Mouse (Mus musculus): Measurements from ENCODE around the gene Ifnl3. TPM values are rescaled to one million over a fixed set of nuclear protein-coding genes. Genes with fewer than 3 reads are reported as not detected.
"Not testable (repeated sequence)": the region's sequence is repeated elsewhere in the genome, so short reads cannot be mapped to it uniquely, and the experiment has no call there.

The Ifnl3 gene
- not detected in 2 replicates for polyA plus RNA-seq (2015; fragmentation: Nextera tagmentation; extraction: Ambion mirVana)

- H3K27me3 ChIP-seq; H3K9me3 ChIP-seq (replicated peaks); H3K4me1 ChIP-seq (replicated peaks); ATAC-seq (ENCODE audit: low read depth); H3K4me2 ChIP-seq; H3K9ac ChIP-seq; H3K27ac ChIP-seq; H3K36me3 ChIP-seq; DNase-seq; H3K4me3 ChIP-seq (replicated peaks): not testable (repeated sequence)
- WGBS (ENCODE audit: insufficient replicate concordance): 55% methylated on average over 5 of the region's 6 CpGs
These were observed at the start of gene Ifnl3 for GRCm38 (mm10) chr7:28522536-28522935. Gene Ifnl3 (plus strand): TSS chr7:28522836.

- ATAC-seq (ENCODE audit: low read depth) (no peak), DNase-seq (no peak)
- Histone ChIP-seq H3K4me1 (replicated peaks) (no peaks in the 10 kb centered on the region), H3K27ac (no peak overlapping the region), H3K36me3 (no peaks in the 10 kb centered on the region), H3K9me3 (replicated peaks) (no peaks in the 10 kb centered on the region), H3K4me3 (replicated peaks) (no peak overlapping the region), H3K27me3 (no peaks in the 10 kb centered on the region), H3K9ac (no peak overlapping the region), H3K4me2 (no peak overlapping the region)
- WGBS (ENCODE audit: insufficient replicate concordance): 68% methylated on average over 6 of the region's 6 CpGs
These were observed 46.4 kb upstream of the Ifnl3 start for GRCm38 (mm10) chr7:28476191-28476590.

GRCm38 (mm10) chr7:28477363-28477762 lies 45.3 kb upstream of the Ifnl3 start:
- Histone ChIP-seq H3K4me3 (replicated peaks) (no peak overlapping the region), H3K27me3 (no peaks in the 10 kb centered on the region), H3K27ac (no peak overlapping the region), H3K9me3 (replicated peaks) (no peaks in the 10 kb centered on the region), H3K9ac (no peak overlapping the region), H3K4me2 (no peak overlapping the region), H3K36me3 (no peaks in the 10 kb centered on the region), H3K4me1 (replicated peaks) (no peaks in the 10 kb centered on the region)
- WGBS (ENCODE audit: insufficient replicate concordance): 76% methylated on average over 5 of the region's 5 CpGs
- no peak for ATAC-seq (ENCODE audit: low read depth)
- DNase-seq: no peak

GRCm38 (mm10) chr7:28478854-28479253 lies 43.8 kb upstream of the Ifnl3 start:
- DNase-seq: no peak
- Histone ChIP-seq H3K4me1 (replicated peaks) (no peaks in the 10 kb centered on the region), H3K36me3 (no peaks in the 10 kb centered on the region), H3K9ac (no peak overlapping the region), H3K27me3 (no peaks in the 10 kb centered on the region), H3K4me3 (replicated peaks) (no peak overlapping the region), H3K27ac (no peak overlapping the region), H3K9me3 (replicated peaks) (no peaks in the 10 kb centered on the region), H3K4me2 (no peak overlapping the region)
- ATAC-seq (ENCODE audit: low read depth): no peak
- 7% methylated on average over 8 of the region's 8 CpGs for WGBS (ENCODE audit: insufficient replicate concordance)

- H3K27ac ChIP-seq: no peak overlapping the region
- H3K4me2 ChIP-seq: no peak overlapping the region
- H3K27me3 ChIP-seq: peaks cover 8% of the 10 kb centered on the region
- H3K9me3 ChIP-seq (replicated peaks): no peaks in the 10 kb centered on the region
- H3K36me3 ChIP-seq: no peaks in the 10 kb centered on the region
- no peak for ATAC-seq (ENCODE audit: low read depth)
- DNase-seq: no peak
- WGBS (ENCODE audit: insufficient replicate concordance): 78% methylated on average over 11 of the region's 11 CpGs
- no peak overlapping the region for H3K9ac ChIP-seq
- H3K4me1 ChIP-seq (replicated peaks): peaks cover 2% of the 10 kb centered on the region
- no peak overlapping the region for H3K4me3 ChIP-seq (replicated peaks)
These were observed 39.8 kb upstream of the Ifnl3 start for GRCm38 (mm10) chr7:28482854-28483253.

GRCm38 (mm10) chr7:28484192-28484591 lies 38.4 kb upstream of the Ifnl3 start:
- DNase-seq (no peak), ATAC-seq (ENCODE audit: low read depth) (no peak)
- peaks cover 5% of the 10 kb centered on the region for H3K4me1 ChIP-seq (replicated peaks)
- H3K36me3 ChIP-seq: no peaks in the 10 kb centered on the region
- no peaks in the 10 kb centered on the region for H3K9me3 ChIP-seq (replicated peaks)
- no peak overlapping the region for H3K4me3 ChIP-seq (replicated peaks)
- H3K9ac ChIP-seq: no peak overlapping the region
- WGBS (ENCODE audit: insufficient replicate concordance): 28% methylated on average over 4 of the region's 4 CpGs
- H3K4me2 ChIP-seq: no peak overlapping the region
- peaks cover 13% of the 10 kb centered on the region for H3K27me3 ChIP-seq
- H3K27ac ChIP-seq: no peak overlapping the region

GRCm38 (mm10) chr7:28488030-28488491 lies 34.6 kb upstream of the Ifnl3 start:
- Histone ChIP-seq H3K4me1 (replicated peaks) (peaks cover 10% of the 10 kb centered on the region), H3K4me3 (replicated peaks) (no peak overlapping the region), H3K27ac (no peak overlapping the region), H3K4me2 (peak overlapping the region; percentile 30), H3K27me3 (peaks cover 13% of the 10 kb centered on the region), H3K9me3 (replicated peaks) (no peaks in the 10 kb centered on the region), H3K9ac (no peak overlapping the region), H3K36me3 (no peaks in the 10 kb centered on the region)
- no peak for DNase-seq
- 9% methylated on average over 16 of the region's 16 CpGs for WGBS (ENCODE audit: insufficient replicate concordance)
- no peak for ATAC-seq (ENCODE audit: low read depth)

- ATAC-seq (ENCODE audit: low read depth) (peak; percentile 29; the same call in 1 of the 2 replicates), DNase-seq (peak; percentile 44)
- Histone ChIP-seq H3K36me3 (no peaks in the 10 kb centered on the region), H3K4me3 (replicated peaks) (no peak overlapping the region), H3K27me3 (peaks cover 13% of the 10 kb centered on the region), H3K27ac (no peak overlapping the region), H3K9ac (no peak overlapping the region), H3K4me2 (0 out of 2 replicates have a peak overlapping the region, but pooled peaks have one; percentile 17), H3K4me1 (replicated peaks) (peaks cover 10% of the 10 kb centered on the region), H3K9me3 (replicated peaks) (no peaks in the 10 kb centered on the region)
- 5% methylated on average over 10 of the region's 10 CpGs for WGBS (ENCODE audit: insufficient replicate concordance)
These were observed 32.2 kb upstream of the Ifnl3 start for GRCm38 (mm10) chr7:28490410-28490809.

- H3K9ac ChIP-seq: no peak overlapping the region
- no peak overlapping the region for H3K4me3 ChIP-seq (replicated peaks)
- H3K27ac ChIP-seq: no peak overlapping the region
- H3K27me3 ChIP-seq: peaks cover 13% of the 10 kb centered on the region
- ATAC-seq (ENCODE audit: low read depth): no peak
- DNase-seq: no peak
- H3K9me3 ChIP-seq (replicated peaks): no peaks in the 10 kb centered on the region
- no peaks in the 10 kb centered on the region for H3K36me3 ChIP-seq
- H3K4me2 ChIP-seq: 0 out of 2 replicates have a peak overlapping the region, but pooled peaks have one; percentile 17
- 39% methylated on average over 14 of the region's 14 CpGs for WGBS (ENCODE audit: insufficient replicate concordance)
- H3K4me1 ChIP-seq (replicated peaks): peaks cover 10% of the 10 kb centered on the region
These were observed 31.7 kb upstream of the Ifnl3 start for GRCm38 (mm10) chr7:28490903-28491302.

- DNase-seq (no peak), ATAC-seq (ENCODE audit: low read depth) (no peak)
- Histone ChIP-seq H3K4me1 (replicated peaks) (peaks cover 10% of the 10 kb centered on the region), H3K9me3 (replicated peaks) (no peaks in the 10 kb centered on the region), H3K27me3 (peaks cover 9% of the 10 kb centered on the region), H3K36me3 (no peaks in the 10 kb centered on the region), H3K9ac (no peak overlapping the region), H3K4me2 (no peak overlapping the region), H3K4me3 (replicated peaks) (no peak overlapping the region), H3K27ac (no peak overlapping the region)
- WGBS (ENCODE audit: insufficient replicate concordance): 77% methylated on average over 8 of the region's 8 CpGs
These were observed 30.3 kb upstream of the Ifnl3 start for GRCm38 (mm10) chr7:28492310-28492709.

GRCm38 (mm10) chr7:28495426-28495825 lies 27.2 kb upstream of the Ifnl3 start:
- 63% methylated on average over 11 of the region's 11 CpGs for WGBS (ENCODE audit: insufficient replicate concordance)
- no peak overlapping the region for H3K4me3 ChIP-seq (replicated peaks)
- no peak for ATAC-seq (ENCODE audit: low read depth)

GRCm38 (mm10) chr7:28505585-28505984 lies 17.1 kb upstream of the Ifnl3 start:
- H3K9me3 ChIP-seq (replicated peaks): no peaks in the 10 kb centered on the region
- H3K4me1 ChIP-seq (replicated peaks): no peaks in the 10 kb centered on the region
- no peak overlapping the region for H3K27ac ChIP-seq
- WGBS (ENCODE audit: insufficient replicate concordance): 6% methylated on average over 5 of the region's 5 CpGs
- H3K36me3 ChIP-seq: no peaks in the 10 kb centered on the region
- no peak overlapping the region for H3K4me3 ChIP-seq (replicated peaks)
- H3K27me3 ChIP-seq: no peaks in the 10 kb centered on the region
- H3K9ac ChIP-seq: no peak overlapping the region
- no peak for DNase-seq
- no peak overlapping the region for H3K4me2 ChIP-seq
- ATAC-seq (ENCODE audit: low read depth): no peak

More at GRCm38 (mm10) chr7:28495426-28495825, 27.2 kb upstream of the Ifnl3 start:
- DNase-seq: no peak
- Histone ChIP-seq H3K9ac (no peak overlapping the region), H3K27me3 (no peaks in the 10 kb centered on the region), H3K4me1 (replicated peaks) (peaks cover 4% of the 10 kb centered on the region; the same call in 1 of the 2 replicates), H3K4me2 (no peak overlapping the region), H3K9me3 (replicated peaks) (no peaks in the 10 kb centered on the region), H3K27ac (no peak overlapping the region), H3K36me3 (no peaks in the 10 kb centered on the region)
